In the genomic region with DNA sequence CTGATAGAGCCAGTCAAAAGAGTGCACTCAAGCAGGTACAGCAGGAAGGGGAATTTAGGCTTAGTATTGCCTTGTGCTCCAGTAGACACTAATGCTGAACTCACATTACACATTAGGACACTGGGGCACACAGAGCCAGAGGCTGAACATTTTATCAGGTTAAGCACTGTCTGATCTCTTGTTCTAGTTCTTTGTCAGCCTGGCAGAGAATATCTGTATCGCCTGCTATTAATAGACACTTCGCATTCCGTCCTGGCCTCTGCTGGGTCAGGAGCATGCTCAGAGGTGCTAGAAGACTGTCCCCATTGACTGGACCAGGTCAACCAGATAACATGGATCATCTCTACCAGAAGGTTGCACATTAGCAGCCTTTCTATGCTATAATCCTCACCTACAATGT, we compare ENCODE assay signal across 40 mouse cellular contexts. TPM values are rescaled to one million over a fixed set of nuclear protein-coding genes. Genes with fewer than 3 reads are reported as not detected.
A peak's percentile ranks its signal among the peaks of the same experiment; 100 is the strongest.
DNase-seq lines count a peak whose midpoint lies in the region; ATAC-seq and TF ChIP-seq lines count a peak whose summit lies in the region.
"Had no signal": no experiment of that assay in that cellular context is flagged by ENCODE, and none has a peak within 500 bp of the region (broad histone marks: within the 10 kb centered on the region; RNA-seq: fewer than 3 reads in every experiment).

No protein-coding gene starts in this region.

- H3K4me3 ChIP-seq in heart, embryonic 14.5 days (ENCODE audit: control insufficient read depth in 1 of 2, insufficient read depth in 1 of 2, low read depth in 1 of 2, low read length in 2 of 2), result no peak overlapping the region
- H3K4me3 ChIP-seq in lung, postnatal 0 days (ENCODE audit: low read depth, low read length), result no peak overlapping the region
- no peak overlapping the region for H3K4me3 ChIP-seq in intestine, postnatal 0 days (ENCODE audit: low read depth, low read length)
- H3K4me3 ChIP-seq: erythroblast, embryonic 14.5 days; hindbrain, embryonic 13.5 days; left cerebral cortex, adult 2 months; limb, embryonic 13.5 days; megakaryocyte, embryonic 14.5 days; midbrain, embryonic 12.5 days; neural tube, embryonic 13.5 days had no signal

- H3K4me1 ChIP-seq in heart, embryonic 14.5 days (ENCODE audit: control insufficient read depth in 2 of 2, insufficient read depth in 2 of 2, low read length in 2 of 2), result peaks cover 0 to 9% of the 10 kb centered on the region in 2 experiments; a peak in 3 of 4 replicates
- no peaks in the 10 kb centered on the region for H3K4me1 ChIP-seq in lung, postnatal 0 days (ENCODE audit: insufficient read depth, low read depth, low read length)
- no peaks in the 10 kb centered on the region; the same call in 1 of the 2 replicates for H3K4me1 ChIP-seq in intestine, postnatal 0 days (replicated peaks; ENCODE audit: control insufficient read depth, insufficient read depth, low read length)
- H3K4me1 ChIP-seq: hindbrain, embryonic 13.5 days; limb, embryonic 13.5 days; megakaryocyte, embryonic 14.5 days; midbrain, embryonic 12.5 days; neural tube, embryonic 13.5 days had no signal

- H3K27me3 ChIP-seq in heart, embryonic 14.5 days (ENCODE audit: control insufficient read depth, insufficient read depth, low read length), result no peaks in the 10 kb centered on the region
- H3K27me3 ChIP-seq in lung, postnatal 0 days (replicated peaks; ENCODE audit: insufficient read depth, low read length), result no peaks in the 10 kb centered on the region
- no peaks in the 10 kb centered on the region for H3K27me3 ChIP-seq in intestine, postnatal 0 days (replicated peaks; ENCODE audit: control insufficient read depth, insufficient read depth, low read length)
- H3K27me3 ChIP-seq: hindbrain, embryonic 13.5 days; limb, embryonic 13.5 days; midbrain, embryonic 12.5 days; neural tube, embryonic 13.5 days; Patski had no signal

- peak; percentile 56 for ATAC-seq in heart, embryonic 14.5 days (ENCODE audit: insufficient number of reproducible peaks, insufficient read depth, low FRiP score, low read depth)
- no peak for ATAC-seq in lung, postnatal 0 days
- no peak for ATAC-seq in intestine, postnatal 0 days
- ATAC-seq: forebrain, postnatal 0 days; Patski had no signal

- no peak overlapping the region for H3K4me2 ChIP-seq in heart, embryonic 14.5 days (ENCODE audit: low read length)
- no peak overlapping the region for H3K4me2 ChIP-seq in lung, postnatal 0 days (replicated peaks; ENCODE audit: low read depth, low read length)
- H3K4me2 ChIP-seq in intestine, postnatal 0 days (replicated peaks; ENCODE audit: low read depth), result no peak overlapping the region
- H3K4me2 ChIP-seq: hindbrain, embryonic 13.5 days; limb, embryonic 13.5 days; liver, embryonic 11.5 days; midbrain, embryonic 12.5 days; neural tube, embryonic 13.5 days had no signal

- TF ChIP-seq CTCF in lung, postnatal 0 days (IDR thresholded peaks at IDR 0.05), result no peak
- no peak for TF ChIP-seq CTCF in intestine, postnatal 0 days (IDR thresholded peaks at IDR 0.05; ENCODE audit: low read depth)

- intact Hi-C loops in heart, postnatal 25 days (cut with DNase I), result no loop called here
- intact Hi-C loops in heart, postnatal 14 days (cut with DNase I), result no loop called here

- no peak overlapping the region for H3K9ac ChIP-seq in heart, embryonic 14.5 days (ENCODE audit: low read length)
- H3K9ac ChIP-seq in lung, postnatal 0 days (replicated peaks; ENCODE audit: low read depth), result no peak overlapping the region
- H3K9ac ChIP-seq in intestine, postnatal 0 days (ENCODE audit: low read depth, low read length), result no peak overlapping the region
- H3K9ac ChIP-seq: forebrain, postnatal 0 days; hindbrain, embryonic 13.5 days; limb, embryonic 13.5 days; midbrain, embryonic 12.5 days; neural tube, embryonic 13.5 days had no signal

- H3K36me3 ChIP-seq in heart, embryonic 14.5 days (ENCODE audit: control insufficient read depth, insufficient read depth, low read length), result no peaks in the 10 kb centered on the region
- H3K36me3 ChIP-seq in lung, postnatal 0 days (ENCODE audit: insufficient read depth, low read length), result no peaks in the 10 kb centered on the region
- H3K36me3 ChIP-seq in intestine, postnatal 0 days (ENCODE audit: control insufficient read depth, insufficient read depth), result no peaks in the 10 kb centered on the region
- H3K36me3 ChIP-seq: G1E; hindbrain, embryonic 13.5 days; limb, embryonic 13.5 days; midbrain, embryonic 12.5 days; neural tube, embryonic 13.5 days had no signal

- peak; percentile 95 for DNase-seq in heart, adult 11 months
- DNase-seq in heart, postnatal 25 days (ENCODE audit: low spot score), result no peak
- peak; percentile 40 to 57 for DNase-seq in heart, adult 9 months (ENCODE audit: low spot score in 2 of 2)
- DNase-seq in heart, postnatal 14 days, result peak; percentile 14 to 16
- no peak for DNase-seq in lung, postnatal 0 days (ENCODE audit: low spot score)
- DNase-seq in left cerebral cortex, adult 9 months (ENCODE audit: low spot score in 2 of 2), result no peak
- DNase-seq: adrenal gland, postnatal 25 days; cerebellum, adult 11-12 months; cerebellum, postnatal 10 days; forebrain, postnatal 0 days; gastrocnemius, postnatal 10 days; kidney, adult 11 months; kidney, postnatal 25 days; lung, postnatal 4 days; right cerebral cortex, postnatal 14 days; thymus, postnatal 14 days had no signal

- no peaks in the 10 kb centered on the region for H3K9me3 ChIP-seq in heart, embryonic 14.5 days (ENCODE audit: control insufficient read depth, low read length)
- no peaks in the 10 kb centered on the region for H3K9me3 ChIP-seq in lung, postnatal 0 days (ENCODE audit: low read length)
- H3K9me3 ChIP-seq in intestine, postnatal 0 days (ENCODE audit: control insufficient read depth), result no peaks in the 10 kb centered on the region
- H3K9me3 ChIP-seq: hindbrain, embryonic 13.5 days; limb, embryonic 13.5 days; midbrain, embryonic 12.5 days; neural tube, embryonic 13.5 days had no signal

- TF ChIP-seq EP300 in lung, postnatal 0 days (IDR thresholded peaks at IDR 0.05), result no peak

- WGBS in heart, embryonic 14.5 days, result 38% methylated on average over 3 of the region's 3 CpGs
- 82% methylated on average over 3 of the region's 3 CpGs for WGBS in lung, postnatal 0 days
- 79% methylated on average over 3 of the region's 3 CpGs for WGBS in intestine, postnatal 0 days

- H3K27ac ChIP-seq in heart, embryonic 14.5 days (replicated peaks in 1 of 2; ENCODE audit: control insufficient read depth in 1 of 2, insufficient read depth in 1 of 2, low read depth in 2 of 2, low read length in 2 of 2), result peak overlapping the region; percentile 54 to 70
- no peak overlapping the region for H3K27ac ChIP-seq in lung, postnatal 0 days (ENCODE audit: low read length)
- H3K27ac ChIP-seq in intestine, postnatal 0 days (ENCODE audit: low read depth, low read length), result no peak overlapping the region
- H3K27ac ChIP-seq: hindbrain, embryonic 13.5 days; left cerebral cortex, adult 2 months; limb, embryonic 13.5 days; midbrain, embryonic 12.5 days; neural tube, embryonic 13.5 days had no signal

RNA-seq across cellular contexts. Expression of gene Gm11213, which starts 0.5 kb away (rescaled TPM):
- not detected for total RNA-seq in heart, postnatal 25 days (2021)
- polyA plus RNA-seq in heart, embryonic 14.5 days (2014; fragmentation: Nextera tagmentation; extraction: Ambion mirVana), result not detected in 2 replicates
- not detected for total RNA-seq in heart, postnatal 14 days (2021)
- not detected in 2 replicates for polyA plus RNA-seq in lung, postnatal 0 days (2015; fragmentation: Nextera tagmentation; extraction: Ambion mirVana)
- polyA plus RNA-seq in intestine, postnatal 0 days (2015; fragmentation: Nextera tagmentation; extraction: Ambion mirVana), result not detected in 2 replicates
- total RNA-seq: adrenal gland, postnatal 25 days; common myeloid progenitor, adult 5-6 weeks; forebrain, postnatal 0 days; G1E; gastrocnemius, postnatal 10 days; heart, postnatal 36 days; layer of hippocampus, adult 18-20 months; layer of hippocampus, postnatal 14 days; left cerebral cortex, adult 2 months; left cerebral cortex, postnatal 36 days had no signal
- polyA plus RNA-seq: embryonic facial prominence, embryonic 14.5 days; erythroblast, embryonic 14.5 days; forebrain, embryonic 11.5 days; forebrain, postnatal 0 days; G1E; hindbrain, embryonic 13.5 days; kidney, embryonic 14.5 days; limb, embryonic 13.5 days; liver, embryonic 11.5 days; liver, embryonic 16.5 days; lung, embryonic 16.5 days; midbrain, embryonic 12.5 days; neural tube, embryonic 13.5 days; Patski; small intestine, adult 2 months; stomach, embryonic 14.5 days had no signal

RNA-seq across cellular contexts. Expression of gene Tex48, which starts 16.7 kb away (rescaled TPM):
- total RNA-seq in heart, postnatal 25 days (2021), result not detected
- not detected in 2 replicates for polyA plus RNA-seq in heart, embryonic 14.5 days (2014; fragmentation: Nextera tagmentation; extraction: Ambion mirVana)
- total RNA-seq in heart, postnatal 14 days (2021), result not detected
- not detected in 2 replicates for polyA plus RNA-seq in lung, postnatal 0 days (2015; fragmentation: Nextera tagmentation; extraction: Ambion mirVana)
- not detected in 2 replicates for polyA plus RNA-seq in intestine, postnatal 0 days (2015; fragmentation: Nextera tagmentation; extraction: Ambion mirVana)
- total RNA-seq: adrenal gland, postnatal 25 days; common myeloid progenitor, adult 5-6 weeks; forebrain, postnatal 0 days; G1E; gastrocnemius, postnatal 10 days; heart, postnatal 36 days; layer of hippocampus, adult 18-20 months; layer of hippocampus, postnatal 14 days; left cerebral cortex, adult 2 months; left cerebral cortex, postnatal 36 days had no signal
- polyA plus RNA-seq: embryonic facial prominence, embryonic 14.5 days; erythroblast, embryonic 14.5 days; forebrain, embryonic 11.5 days; forebrain, postnatal 0 days; G1E; hindbrain, embryonic 13.5 days; kidney, embryonic 14.5 days; limb, embryonic 13.5 days; liver, embryonic 11.5 days; liver, embryonic 16.5 days; lung, embryonic 16.5 days; midbrain, embryonic 12.5 days; neural tube, embryonic 13.5 days; Patski; small intestine, adult 2 months; stomach, embryonic 14.5 days had no signal

RNA-seq across cellular contexts. Expression of gene Tmem268, which starts 47.0 kb away (rescaled TPM):
- total RNA-seq in heart, postnatal 25 days (2021), result 10 to 100 TPM in 1 of 2 experiments, 1 to 10 TPM in 1; 9.8 to 10.9 TPM
- 3.5 and 5.6 TPM in 2 replicates for polyA plus RNA-seq in heart, embryonic 14.5 days (2014; fragmentation: Nextera tagmentation; extraction: Ambion mirVana)
- total RNA-seq in heart, postnatal 14 days (2021), result 1 to 10 TPM; 6.8 to 9.5 TPM
- polyA plus RNA-seq in lung, postnatal 0 days (2015; fragmentation: Nextera tagmentation; extraction: Ambion mirVana), result 10.9 and 11.6 TPM in 2 replicates
- polyA plus RNA-seq in intestine, postnatal 0 days (2015; fragmentation: Nextera tagmentation; extraction: Ambion mirVana), result 15.5 and 18.7 TPM in 2 replicates

RNA-seq across cellular contexts. Expression of gene Gm11214, which starts 57.6 kb away (rescaled TPM):
- total RNA-seq in heart, postnatal 25 days (2021), result not detected
- polyA plus RNA-seq in heart, embryonic 14.5 days (2014; fragmentation: Nextera tagmentation; extraction: Ambion mirVana), result not detected in 2 replicates
- total RNA-seq in heart, postnatal 14 days (2021), result not detected
- not detected in 2 replicates for polyA plus RNA-seq in lung, postnatal 0 days (2015; fragmentation: Nextera tagmentation; extraction: Ambion mirVana)
- not detected in 2 replicates for polyA plus RNA-seq in intestine, postnatal 0 days (2015; fragmentation: Nextera tagmentation; extraction: Ambion mirVana)
- total RNA-seq: adrenal gland, postnatal 25 days; common myeloid progenitor, adult 5-6 weeks; forebrain, postnatal 0 days; G1E; gastrocnemius, postnatal 10 days; heart, postnatal 36 days; layer of hippocampus, adult 18-20 months; layer of hippocampus, postnatal 14 days; left cerebral cortex, adult 2 months; left cerebral cortex, postnatal 36 days had no signal
- polyA plus RNA-seq: embryonic facial prominence, embryonic 14.5 days; erythroblast, embryonic 14.5 days; forebrain, embryonic 11.5 days; forebrain, postnatal 0 days; G1E; hindbrain, embryonic 13.5 days; kidney, embryonic 14.5 days; limb, embryonic 13.5 days; liver, embryonic 11.5 days; liver, embryonic 16.5 days; lung, embryonic 16.5 days; midbrain, embryonic 12.5 days; neural tube, embryonic 13.5 days; Patski; small intestine, adult 2 months; stomach, embryonic 14.5 days had no signal

Comparison
In these comparisons a context has a peak if more than half of its experiments do, and no peak if none do; other contexts are left out.
1. DNase-seq: peak in heart, adult 11 months (single experiment), heart, adult 9 months (2 of 2) and heart, postnatal 14 days (2 of 2); none in heart, postnatal 25 days (single experiment), lung, postnatal 0 days (single experiment) and left cerebral cortex, adult 9 months (0 of 2).
2. H3K27ac ChIP-seq: peak in heart, embryonic 14.5 days (2 of 2); none in lung, postnatal 0 days (single experiment) and intestine, postnatal 0 days (single experiment).